Comparison of ENCODE assay signal across 8 mouse cellular contexts in the genomic region with DNA sequence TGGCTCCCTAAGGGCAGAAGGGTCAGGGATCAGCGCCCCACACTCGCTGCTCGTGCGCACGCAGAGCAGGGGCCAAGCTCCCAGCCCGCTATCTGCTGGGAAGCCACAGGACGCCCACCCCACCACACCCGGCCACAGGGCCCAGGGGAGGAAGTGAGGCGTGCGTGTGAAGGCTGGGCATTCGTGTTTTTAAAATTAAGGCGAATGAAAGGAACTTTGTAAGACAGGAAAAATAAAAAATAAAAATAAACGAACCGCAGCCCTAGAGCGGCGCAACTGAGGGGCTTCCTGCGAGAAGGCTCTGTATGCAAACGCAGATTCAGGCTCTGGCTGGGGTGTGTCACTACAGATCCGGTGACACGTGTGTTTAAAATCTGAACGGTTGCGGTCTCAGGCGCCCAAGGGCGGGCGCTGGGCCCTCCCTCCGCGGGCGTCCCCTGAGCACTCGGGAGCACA. TPM values are rescaled to one million over a fixed set of nuclear protein-coding genes. Genes with fewer than 3 reads are reported as not detected.
A peak's percentile ranks its signal among the peaks of the same experiment; 100 is the strongest.
DNase-seq lines count a peak whose midpoint lies in the region; ATAC-seq and TF ChIP-seq lines count a peak whose summit lies in the region.

No protein-coding gene starts in this region.

- H3K27me3 ChIP-seq in embryonic facial prominence, embryonic 12.5 days, result no peaks in the 10 kb centered on the region
- peaks cover 25% of the 10 kb centered on the region for H3K27me3 ChIP-seq in hindbrain, embryonic 10.5 days (ENCODE audit: insufficient read depth, poor library complexity, severe bottlenecking)
- H3K27me3 ChIP-seq in liver, embryonic 11.5 days (replicated peaks; ENCODE audit: control insufficient read depth, insufficient read depth, low read length), result no peaks in the 10 kb centered on the region

- intact Hi-C loops in left cerebral cortex, adult 2 months (cut with DNase I), result loop anchor here (2.0 to 5.0 kb wide), 3 partner anchors 63 to 183 kb away; partner anchors contain the start of gene Arpc2

- H3K4me1 ChIP-seq in embryonic facial prominence, embryonic 12.5 days, result peaks cover 39% of the 10 kb centered on the region
- H3K4me1 ChIP-seq in hindbrain, embryonic 10.5 days (replicated peaks), result peaks cover 54% of the 10 kb centered on the region
- peaks cover 42% of the 10 kb centered on the region for H3K4me1 ChIP-seq in liver, embryonic 11.5 days (replicated peaks; ENCODE audit: control insufficient read depth, insufficient read depth, low read length)

- H3K9me3 ChIP-seq in embryonic facial prominence, embryonic 12.5 days, result no peaks in the 10 kb centered on the region
- no peaks in the 10 kb centered on the region for H3K9me3 ChIP-seq in hindbrain, embryonic 10.5 days
- no peaks in the 10 kb centered on the region for H3K9me3 ChIP-seq in liver, embryonic 11.5 days (ENCODE audit: control insufficient read depth, low read length)

- DNase-seq in left cerebral cortex, adult 2 months (ENCODE audit: extremely low spot score in 1 of 2, low spot score in 2 of 2), result no peak
- no peak for DNase-seq in left cerebral cortex, adult 18-20 months (ENCODE audit: low spot score in 2 of 2)
- DNase-seq in hindbrain, embryonic 10.5 days (ENCODE audit: low spot score), result peak; percentile 42
- DNase-seq in liver, embryonic 11.5 days (ENCODE audit: low spot score), result peak; percentile 64
- peak; percentile 38 for DNase-seq in neural tube, embryonic 10.5 days (ENCODE audit: extremely low spot score, low spot score)
- no peak for DNase-seq in right cerebral cortex, postnatal 10 days (ENCODE audit: low spot score in 2 of 2)

- no peak for TF ChIP-seq CTCF in left cerebral cortex, adult 2 months (IDR thresholded peaks at IDR 0.05)

- H3K4me2 ChIP-seq in embryonic facial prominence, embryonic 12.5 days (replicated peaks), result peak overlapping the region; percentile 93
- H3K4me2 ChIP-seq in liver, embryonic 11.5 days, result peak overlapping the region; percentile 100

- H3K36me3 ChIP-seq in embryonic facial prominence, embryonic 12.5 days, result peaks cover 16% of the 10 kb centered on the region
- H3K36me3 ChIP-seq in hindbrain, embryonic 10.5 days, result peaks cover 20% of the 10 kb centered on the region
- H3K36me3 ChIP-seq in liver, embryonic 11.5 days (ENCODE audit: control insufficient read depth, insufficient read depth, low read length), result peaks cover 10% of the 10 kb centered on the region; the same call in 1 of the 2 replicates

- ATAC-seq in embryonic facial prominence, embryonic 12.5 days (ENCODE audit: insufficient number of reproducible peaks, insufficient read depth, low FRiP score, low TSS enrichment), result no peak
- ATAC-seq in liver, embryonic 11.5 days (replicated peaks; ENCODE audit: low FRiP score), result 0 out of 2 replicates have a peak, but pooled peaks have one; percentile 21
- no peak for ATAC-seq in monocyte, adult 5-6 weeks (replicated peaks; ENCODE audit: insufficient number of reproducible peaks, low FRiP score, low TSS enrichment, poor library complexity, severe bottlenecking)

- H3K9ac ChIP-seq in embryonic facial prominence, embryonic 12.5 days, result peak overlapping the region; percentile 41; the same call in 1 of the 2 replicates
- H3K9ac ChIP-seq in liver, embryonic 11.5 days (ENCODE audit: low read depth, low read length), result peak overlapping the region; percentile 60

- H3K4me3 ChIP-seq in left cerebral cortex, adult 2 months, result no peak overlapping the region
- peak overlapping the region; percentile 80 for H3K4me3 ChIP-seq in embryonic facial prominence, embryonic 12.5 days
- peak overlapping the region; percentile 97 for H3K4me3 ChIP-seq in hindbrain, embryonic 10.5 days
- peak overlapping the region; percentile 75 for H3K4me3 ChIP-seq in liver, embryonic 11.5 days (ENCODE audit: low read depth, low read length)

- H3K27ac ChIP-seq in left cerebral cortex, adult 2 months, result peak overlapping the region; percentile 28; the same call in 1 of the 2 replicates
- peak overlapping the region; percentile 98 for H3K27ac ChIP-seq in embryonic facial prominence, embryonic 12.5 days
- peak overlapping the region; percentile 69 for H3K27ac ChIP-seq in hindbrain, embryonic 10.5 days
- peak overlapping the region; percentile 99; the same call in 1 of the 2 replicates for H3K27ac ChIP-seq in liver, embryonic 11.5 days (ENCODE audit: low read depth, low read length)

- WGBS in embryonic facial prominence, embryonic 12.5 days, result 3% methylated on average over 29 of the region's 29 CpGs
- WGBS in hindbrain, embryonic 10.5 days, result 2% methylated on average over 29 of the region's 29 CpGs
- whole genome bisulfite sequencing in liver, embryonic 11.5 days, result 2% methylated on average over 29 of the region's 29 CpGs

RNA-seq across cellular contexts. Expression of gene Ctdsp1, which starts 1.4 kb away (rescaled TPM):
- total RNA-seq in left cerebral cortex, adult 2 months (2021), result 10 to 100 TPM; 21.6 to 25.6 TPM
- 10 to 100 TPM; 26.1 to 26.4 TPM for total RNA-seq in left cerebral cortex, adult 18-20 months (2021)
- polyA plus RNA-seq in embryonic facial prominence, embryonic 12.5 days (2016; fragmentation: Nextera tagmentation; extraction: Ambion mirVana), result 75.7 and 78.9 TPM in 2 replicates
- polyA plus RNA-seq in hindbrain, embryonic 10.5 days (2016; fragmentation: Nextera tagmentation; extraction: Ambion mirVana), result 34.3 and 35.7 TPM in 2 replicates
- polyA plus RNA-seq in liver, embryonic 11.5 days (2014; fragmentation: Nextera tagmentation; extraction: Ambion mirVana), result 65.2 and 71.1 TPM in 2 replicates
- 31.8 to 64.2 TPM (median 34.4 TPM) in 3 replicates for total RNA-seq in monocyte, adult 5-6 weeks (2017)

RNA-seq across cellular contexts. Expression of gene Slc11a1, which starts 14.9 kb away (rescaled TPM):
- 1 to 10 TPM; 5.0 to 5.4 TPM for total RNA-seq in left cerebral cortex, adult 2 months (2021)
- 1 to 10 TPM; 3.8 to 5.5 TPM for total RNA-seq in left cerebral cortex, adult 18-20 months (2021)
- polyA plus RNA-seq in embryonic facial prominence, embryonic 12.5 days (2016; fragmentation: Nextera tagmentation; extraction: Ambion mirVana), result 4.1 and 5.0 TPM in 2 replicates
- polyA plus RNA-seq in hindbrain, embryonic 10.5 days (2016; fragmentation: Nextera tagmentation; extraction: Ambion mirVana), result 1.8 and 3.0 TPM in 2 replicates
- 10.0 and 10.4 TPM in 2 replicates for polyA plus RNA-seq in liver, embryonic 11.5 days (2014; fragmentation: Nextera tagmentation; extraction: Ambion mirVana)
- total RNA-seq in monocyte, adult 5-6 weeks (2017), result 180 to 306 TPM (median 249 TPM) in 3 replicates

RNA-seq across cellular contexts. Expression of gene Vil1, which starts 19.3 kb away (rescaled TPM):
- 1 to 10 TPM in 1 of 2 experiments, under 1 TPM in 1; 0.30 to 1.0 TPM for total RNA-seq in left cerebral cortex, adult 2 months (2021)
- 1 to 10 TPM in 1 of 2 experiments, under 1 TPM in 1; 0.79 to 1.6 TPM for total RNA-seq in left cerebral cortex, adult 18-20 months (2021)
- 0.23 and 0.24 TPM in 2 replicates for polyA plus RNA-seq in embryonic facial prominence, embryonic 12.5 days (2016; fragmentation: Nextera tagmentation; extraction: Ambion mirVana)
- polyA plus RNA-seq in hindbrain, embryonic 10.5 days (2016; fragmentation: Nextera tagmentation; extraction: Ambion mirVana), result 0.21 and 0.24 TPM in 2 replicates
- polyA plus RNA-seq in liver, embryonic 11.5 days (2014; fragmentation: Nextera tagmentation; extraction: Ambion mirVana), result 0.88 and 0.94 TPM in 2 replicates
- 0.87 to 1.9 TPM in 2 of 3 replicates, not detected in the other for total RNA-seq in monocyte, adult 5-6 weeks (2017)

RNA-seq across cellular contexts. Expression of gene Catip, which starts 28.0 kb away (rescaled TPM):
- total RNA-seq in left cerebral cortex, adult 2 months (2021), result 1 to 10 TPM in 1 of 2 experiments, under 1 TPM in 1; 0.54 to 1.9 TPM
- 1 to 10 TPM in 1 of 2 experiments, under 1 TPM in 1; 0.82 to 1.5 TPM for total RNA-seq in left cerebral cortex, adult 18-20 months (2021)
- polyA plus RNA-seq in embryonic facial prominence, embryonic 12.5 days (2016; fragmentation: Nextera tagmentation; extraction: Ambion mirVana), result 0.93 and 0.98 TPM in 2 replicates
- polyA plus RNA-seq in hindbrain, embryonic 10.5 days (2016; fragmentation: Nextera tagmentation; extraction: Ambion mirVana), result 0.37 and 1.4 TPM in 2 replicates
- polyA plus RNA-seq in liver, embryonic 11.5 days (2014; fragmentation: Nextera tagmentation; extraction: Ambion mirVana), result 0.21 TPM in 1 of 2 replicates, not detected in the other
- 0.29 to 3.3 TPM (median 0.96 TPM) in 3 replicates for total RNA-seq in monocyte, adult 5-6 weeks (2017)

Comparison
In these comparisons a context has a peak if more than half of its experiments do, and no peak if none do; other contexts are left out.
1. DNase-seq: peak in hindbrain, embryonic 10.5 days (single experiment), liver, embryonic 11.5 days (single experiment) and neural tube, embryonic 10.5 days (single experiment); none in left cerebral cortex, adult 2 months (0 of 2), left cerebral cortex, adult 18-20 months (0 of 2) and right cerebral cortex, postnatal 10 days (0 of 2).
2. H3K27ac ChIP-seq: peak in every context shown above with its lines; median percentile 99 in liver, embryonic 11.5 days; 98 in embryonic facial prominence, embryonic 12.5 days; 69 in hindbrain, embryonic 10.5 days; 28 in left cerebral cortex, adult 2 months.
3. RNA of gene Slc11a1, which starts 14.9 kb away (total RNA-seq): 180 to 306 TPM in monocyte, adult 5-6 weeks; 3.8 to 5.5 TPM in left cerebral cortex, adult 18-20 months and 5.0 to 5.4 TPM in left cerebral cortex, adult 2 months; every median in the first group is over 10 times any median in the second.